Mouse (Mus musculus) embryo, embryonic 10 days (tissue): Measurements from ENCODE around the gene Zfp239.

ENCODE experiments used
- DNase-seq: peaks from one replicate; pipeline ENCODE4 v3.0.0-alpha.2; 2015; ENCODE audit warnings: low spot score

Zfp239 gene

DNA sequence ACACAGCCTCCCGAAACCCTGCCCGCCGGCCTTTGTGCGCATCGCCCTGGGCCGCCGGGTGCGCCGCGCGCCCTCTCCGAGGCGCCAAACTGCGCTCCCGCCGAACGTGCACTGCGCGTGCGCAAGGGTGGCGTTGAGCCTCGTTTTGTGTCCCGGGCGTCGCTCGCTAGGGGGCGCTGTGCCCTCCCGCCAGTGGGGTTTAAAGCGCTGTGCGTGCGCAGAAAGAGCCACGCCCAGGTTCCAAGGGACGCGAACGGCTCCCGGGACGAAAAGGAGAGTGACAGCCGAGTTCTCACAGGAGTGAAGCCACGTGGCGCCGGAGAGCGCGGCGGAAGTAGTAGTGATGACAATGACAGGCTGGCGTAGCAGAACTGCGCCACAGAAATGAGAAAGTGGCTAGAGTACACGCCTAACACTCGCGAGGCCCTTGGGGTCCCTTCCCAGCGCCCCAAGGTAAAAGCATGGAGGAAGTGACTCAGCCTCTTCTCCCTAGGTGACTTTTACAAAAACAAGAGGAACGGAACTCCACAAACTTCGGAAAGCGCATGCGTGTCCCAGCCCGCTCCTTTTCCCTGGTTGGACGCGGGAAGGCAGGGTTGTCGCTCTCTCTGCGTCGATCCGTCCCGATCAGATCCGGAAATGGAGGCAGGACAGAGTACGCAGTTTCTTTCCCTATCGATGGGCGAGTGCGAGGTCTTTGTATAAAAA is 17.7 kb downstream of the Zfp239 start:
- DNase-seq: peak; percentile 99

DNA sequence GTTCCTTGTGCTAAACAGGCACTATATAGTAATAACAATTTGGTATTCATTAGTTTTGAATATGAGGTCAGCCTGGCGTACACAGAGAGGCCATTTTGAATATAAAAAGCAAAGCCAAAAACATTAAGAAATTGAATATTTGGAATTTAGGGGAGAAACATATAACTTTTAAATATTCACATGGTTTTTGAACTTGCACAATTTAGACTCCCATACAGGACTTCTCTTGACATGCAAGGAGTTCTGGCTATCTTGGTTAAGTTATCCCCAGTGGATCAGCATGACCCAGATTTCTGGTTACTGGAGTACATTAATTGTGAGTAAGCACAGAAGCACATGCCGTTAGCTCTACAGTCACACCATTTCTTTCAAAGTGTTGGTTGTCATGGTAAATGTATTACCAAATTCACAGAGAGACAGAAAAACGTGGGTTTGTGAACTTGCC is 18.5 kb downstream of the Zfp239 start:
- no peak for DNase-seq

DNA sequence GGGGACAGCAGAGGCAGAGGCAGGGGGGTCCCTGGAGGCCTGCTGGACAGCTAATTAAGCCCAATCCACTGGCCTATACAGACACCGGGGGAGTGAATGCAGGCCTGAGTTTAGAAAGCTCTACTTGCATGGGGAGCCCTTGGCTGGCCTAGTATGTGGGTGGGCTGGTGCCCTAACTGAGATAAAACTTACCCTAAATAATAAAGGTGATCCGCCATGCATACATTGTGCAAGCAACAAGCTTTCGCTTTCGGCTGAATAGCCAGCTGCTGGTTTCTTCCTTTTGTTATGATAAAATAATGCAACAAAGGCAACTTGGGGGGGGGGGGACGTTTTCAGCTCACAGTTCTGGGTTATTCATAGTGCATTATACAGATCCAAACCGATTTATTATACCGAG is 19.3 kb downstream of the Zfp239 start:
- DNase-seq: no peak

DNA sequence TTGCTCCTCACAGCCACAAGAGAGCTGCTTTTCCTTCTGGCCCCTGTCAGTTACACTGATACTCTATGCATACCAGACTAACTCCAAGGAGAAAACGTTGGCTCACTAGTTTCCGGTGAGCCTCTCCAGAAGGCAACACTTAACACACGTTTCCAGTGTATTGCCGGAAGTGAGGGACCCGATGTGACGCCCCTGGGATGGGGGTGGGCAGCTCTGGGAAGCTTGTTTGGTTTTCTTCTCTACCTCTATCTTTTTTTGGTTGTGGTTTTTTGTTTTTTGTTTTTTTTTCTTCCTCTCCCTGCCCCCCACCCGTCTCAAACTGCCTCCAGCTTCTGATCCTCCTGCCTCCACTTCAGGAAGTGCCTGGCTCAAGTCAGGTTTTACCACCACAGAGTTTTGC is 20.1 kb downstream of the Zfp239 start:
- no peak for DNase-seq

DNA sequence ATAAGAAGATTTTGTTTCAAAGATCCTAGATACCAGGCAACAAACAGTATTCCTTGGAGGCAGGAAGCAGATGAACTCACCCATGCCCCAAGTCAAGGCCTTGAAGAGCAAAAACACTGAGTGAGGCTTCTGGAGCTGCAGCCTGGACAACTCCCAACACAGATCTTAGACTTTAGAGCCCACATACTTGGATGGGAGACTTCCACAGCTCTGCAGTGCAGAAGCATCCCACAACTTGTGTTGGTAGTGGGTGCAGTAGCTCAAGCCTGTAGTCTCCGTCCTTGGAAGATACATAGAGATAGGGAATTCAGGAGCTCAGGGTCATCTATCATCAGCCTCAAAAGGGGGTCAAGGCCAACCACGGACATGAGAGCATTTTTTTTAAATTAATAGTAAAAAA is 24.0 kb downstream of the Zfp239 start:
- no peak for DNase-seq

DNA sequence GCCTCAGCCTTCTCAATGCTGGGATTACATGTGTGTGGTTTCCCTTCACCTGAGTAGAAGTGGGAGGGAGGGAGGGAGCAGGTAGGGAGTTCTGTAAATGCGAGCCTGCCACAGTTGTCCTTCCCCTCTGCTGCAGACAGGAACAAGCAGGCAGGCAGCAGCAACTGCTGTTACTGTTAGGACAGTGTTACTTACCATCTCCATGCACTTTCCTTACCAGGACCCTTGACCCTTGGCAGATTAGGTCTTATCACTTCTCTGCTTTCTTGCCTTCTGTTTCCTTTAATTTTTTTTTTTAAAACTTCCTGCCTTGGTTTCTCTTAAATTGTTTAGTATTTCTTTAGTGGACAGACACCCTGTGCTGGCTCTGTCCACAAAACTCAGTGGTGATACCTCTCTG is 26.1 kb downstream of the Zfp239 start:
- no peak for DNase-seq

DNA sequence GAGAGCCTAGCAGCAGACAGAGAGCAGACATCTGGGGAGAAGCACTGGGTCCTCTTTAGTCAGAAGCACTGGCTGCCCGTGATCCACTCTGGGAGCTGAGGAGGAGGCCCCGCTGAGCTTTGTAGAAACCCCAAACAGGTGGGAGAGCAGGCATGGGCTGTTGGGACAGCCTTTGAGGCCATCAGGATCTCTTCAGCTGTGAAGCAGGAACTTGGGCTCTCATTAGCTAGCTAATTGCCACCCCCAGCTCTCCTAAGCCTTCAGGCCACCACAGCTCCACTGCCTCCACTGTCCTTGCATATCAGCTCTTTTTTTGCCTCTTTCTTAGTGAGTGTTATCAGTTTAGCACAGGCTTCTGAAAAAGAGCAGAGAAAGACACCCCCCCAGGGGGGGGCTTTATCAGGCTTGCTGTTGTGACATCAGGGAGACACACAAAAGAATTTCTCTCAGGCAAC is 26.8 kb downstream of the Zfp239 start:
- DNase-seq: no peak

DNA sequence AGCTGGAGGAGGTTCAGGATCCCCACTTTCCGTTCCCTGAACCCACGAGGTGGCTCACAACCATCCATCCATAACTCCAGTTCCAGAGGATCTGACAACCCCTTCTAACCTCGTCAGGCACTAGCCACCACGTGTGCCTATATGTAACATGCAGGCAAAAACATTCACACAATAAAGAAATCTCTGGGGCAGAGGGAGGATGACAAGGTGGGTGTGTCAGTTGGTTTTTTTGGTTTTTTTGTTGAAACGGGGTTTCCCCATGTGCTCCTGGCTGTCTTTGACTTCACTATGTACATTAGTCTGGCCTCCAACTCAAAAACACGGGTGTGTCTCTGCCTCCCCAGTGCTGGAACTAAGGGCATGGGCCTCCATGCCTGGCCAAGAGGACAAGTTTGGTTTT is 28.4 kb downstream of the Zfp239 start:
- DNase-seq: no peak

DNA sequence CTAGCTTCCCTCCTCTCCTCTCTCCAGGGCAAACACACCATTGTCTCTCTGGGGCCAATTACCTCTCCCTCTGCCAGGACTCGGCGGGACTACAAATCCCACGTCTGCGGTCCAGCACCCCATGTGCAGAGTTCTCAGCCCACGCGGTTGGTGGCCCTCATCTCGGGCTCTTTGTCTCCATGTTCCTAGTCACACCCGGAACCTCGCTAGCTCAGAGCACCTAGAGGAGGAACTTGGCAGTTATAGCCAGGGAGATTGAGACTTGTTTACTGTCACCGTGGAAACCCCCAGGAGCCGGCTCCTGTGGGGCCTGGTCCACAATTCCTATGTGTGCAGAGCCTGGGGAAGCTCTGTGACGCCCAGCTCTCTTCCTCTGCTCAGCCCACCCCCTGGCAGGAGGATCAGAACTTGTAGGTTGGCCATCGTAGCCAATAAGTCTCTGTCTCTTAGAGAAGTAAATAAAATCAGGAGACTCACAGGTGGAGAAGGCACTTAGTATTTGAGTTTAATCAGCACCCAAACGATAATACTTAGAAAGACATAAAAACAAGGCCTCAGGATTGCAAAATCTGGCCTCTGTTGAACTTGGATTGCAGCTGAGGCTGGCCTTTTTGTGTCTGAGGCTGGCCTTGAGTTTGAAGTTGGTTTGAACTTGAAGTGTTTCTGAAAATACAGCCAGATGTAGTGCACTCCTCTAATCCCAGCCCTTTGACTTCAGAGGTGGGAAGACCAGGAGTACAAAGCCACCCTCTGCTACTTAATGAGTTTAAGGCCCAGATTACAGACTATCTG is 29.7 kb downstream of the Zfp239 start:
- no peak for DNase-seq

DNA sequence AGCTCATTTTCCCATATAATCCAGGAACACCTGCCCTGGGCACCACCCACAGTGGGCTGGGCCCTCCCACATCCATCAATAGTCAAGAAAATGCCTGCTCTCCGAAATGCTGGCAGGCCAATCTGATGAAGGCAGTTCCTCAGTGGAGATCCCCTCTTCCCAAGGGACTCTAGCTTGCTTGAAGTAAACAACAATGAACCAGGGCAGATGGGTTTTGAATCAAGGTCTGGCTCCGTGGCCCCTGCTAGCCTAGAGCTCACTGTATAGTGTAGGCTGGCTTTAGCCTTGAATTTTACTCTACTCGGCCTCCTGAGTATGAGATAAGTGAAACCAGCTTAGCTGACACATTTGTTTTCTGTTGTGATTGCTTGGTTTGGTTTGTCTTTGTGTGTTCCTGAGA is 30.5 kb downstream of the Zfp239 start:
- DNase-seq: no peak

DNA sequence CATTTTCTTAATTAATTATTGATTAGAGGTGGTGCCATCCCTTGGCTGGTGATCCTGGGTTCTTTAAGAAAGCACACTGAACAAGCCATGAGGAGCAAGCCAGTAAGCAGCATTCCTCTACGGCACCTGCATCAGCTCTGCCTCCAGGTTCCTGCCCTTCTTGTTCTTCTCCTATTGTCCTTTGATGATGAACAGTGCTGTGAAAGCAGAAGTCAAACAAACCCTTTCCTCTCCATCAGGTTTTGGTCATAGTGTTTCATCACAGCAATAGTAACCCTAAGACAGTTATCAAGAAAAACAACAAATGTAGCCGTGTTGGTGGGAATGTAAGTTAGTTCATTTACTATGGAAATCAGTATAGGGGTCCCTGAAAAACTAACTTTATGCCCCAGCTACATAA is 31.5 kb downstream of the Zfp239 start:
- no peak for DNase-seq

DNA sequence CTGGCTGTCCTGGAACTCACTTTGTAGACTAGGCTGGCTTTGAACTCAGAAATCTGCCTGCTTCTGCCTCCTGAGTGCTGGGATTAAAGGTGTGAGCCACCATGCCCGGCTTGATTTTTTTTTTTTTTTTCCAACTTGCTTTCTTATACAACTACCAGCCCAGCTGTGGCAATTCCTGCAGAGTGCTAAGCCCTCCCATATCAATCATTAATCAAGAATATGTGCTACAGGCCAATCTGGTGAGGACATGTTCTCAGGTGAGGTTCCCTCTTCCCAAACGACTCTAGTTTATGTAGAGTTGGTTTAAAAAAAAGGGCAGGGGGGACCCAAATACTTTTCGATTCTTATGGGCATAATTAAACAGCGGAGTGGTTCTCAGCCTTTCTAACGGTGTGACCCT is 35.9 kb downstream of the Zfp239 start:
- no peak for DNase-seq

DNA sequence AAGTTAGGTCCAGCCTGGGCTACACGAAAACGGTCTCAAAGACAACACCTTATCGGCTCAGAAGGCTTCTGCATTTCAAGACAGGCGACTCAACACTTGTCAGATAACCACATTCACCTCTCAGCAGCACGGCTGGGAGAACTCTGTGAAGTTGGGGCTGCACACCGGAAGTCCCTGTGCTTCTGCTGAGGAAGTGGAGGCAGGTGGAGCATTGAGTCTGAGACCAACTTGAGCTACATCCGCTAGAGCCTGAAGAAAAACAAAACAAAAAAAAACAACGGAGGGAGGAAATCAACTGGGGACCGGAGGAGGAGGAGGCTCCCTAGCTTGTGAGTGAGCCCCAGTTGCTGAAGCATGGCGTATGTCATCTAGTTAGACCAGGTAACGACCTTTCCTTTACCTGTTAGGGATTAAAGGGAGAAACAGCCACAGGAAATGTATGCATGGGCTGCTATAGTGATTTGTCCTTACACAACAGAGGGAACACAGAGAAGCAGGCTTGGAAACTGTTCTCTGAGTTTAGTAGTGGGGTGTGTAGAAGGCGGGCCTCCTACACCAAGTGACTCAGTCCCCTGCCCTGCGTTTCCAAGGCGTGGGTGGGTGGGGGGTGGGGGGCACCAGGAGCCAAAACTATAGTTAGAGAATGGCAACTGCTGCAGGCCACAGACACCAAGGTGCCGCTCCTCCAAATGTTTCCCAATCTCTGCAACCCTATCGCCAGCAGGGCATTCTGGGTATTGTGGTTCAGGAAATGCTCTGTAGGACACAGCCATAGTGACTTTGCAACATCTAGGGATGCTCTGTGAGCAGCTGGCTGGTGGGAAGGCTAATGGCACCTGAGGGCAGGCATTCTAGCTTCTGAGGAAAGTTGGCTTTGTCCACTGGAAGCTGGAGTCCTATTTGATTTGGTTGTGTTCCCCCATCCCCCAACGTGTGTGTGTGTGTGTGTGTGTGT is 38.5 kb downstream of the Zfp239 start, which contains the start of gene Hnrnpf:
Gene Hnrnpf (plus strand): TSS at position 199 of the 955 bp plus-strand sequence.
- DNase-seq: no peak

DNA sequence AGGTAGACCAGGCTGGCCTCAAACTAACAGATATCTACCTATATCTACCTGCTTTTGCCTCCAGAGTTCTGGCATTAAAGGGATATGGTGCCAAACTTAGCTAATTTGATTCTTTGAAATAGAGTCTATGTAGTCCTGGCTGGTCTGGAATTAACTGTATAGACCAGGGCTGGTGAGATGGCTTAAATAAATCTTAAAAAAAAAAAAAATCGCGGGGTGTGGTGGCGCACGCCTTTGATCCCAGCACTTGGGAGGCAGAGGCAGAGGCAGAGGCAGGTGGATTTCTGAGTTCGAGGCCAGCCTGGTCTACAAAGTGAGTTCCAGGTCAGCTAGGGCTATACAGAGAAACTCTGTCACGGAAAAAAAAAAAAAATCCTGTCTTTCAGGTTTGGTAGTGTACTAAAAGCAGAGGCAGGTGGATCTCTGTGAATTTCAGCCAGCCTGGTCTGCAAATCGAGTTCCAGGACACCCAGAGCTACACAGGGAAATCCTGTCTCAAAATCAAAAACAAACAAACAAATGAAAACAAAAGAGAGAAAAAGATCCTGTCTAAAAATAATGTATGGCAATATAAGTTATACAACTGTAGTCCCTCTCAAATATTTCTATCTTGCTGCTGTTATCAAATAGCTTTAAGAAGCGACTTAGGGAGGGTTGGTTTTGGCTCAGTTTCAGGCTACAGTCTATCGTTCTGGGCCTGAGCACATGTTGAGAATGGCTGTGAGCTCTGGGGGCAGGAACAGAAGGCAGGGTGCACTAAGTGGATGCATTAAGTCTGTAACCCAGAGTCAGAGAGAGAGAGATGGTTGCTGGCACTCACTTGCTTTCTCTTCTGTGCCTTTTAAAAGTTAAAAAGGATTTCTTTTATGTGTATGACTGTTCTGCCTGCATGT is 39.9 kb downstream of the Zfp239 start:
- DNase-seq: no peak

DNA sequence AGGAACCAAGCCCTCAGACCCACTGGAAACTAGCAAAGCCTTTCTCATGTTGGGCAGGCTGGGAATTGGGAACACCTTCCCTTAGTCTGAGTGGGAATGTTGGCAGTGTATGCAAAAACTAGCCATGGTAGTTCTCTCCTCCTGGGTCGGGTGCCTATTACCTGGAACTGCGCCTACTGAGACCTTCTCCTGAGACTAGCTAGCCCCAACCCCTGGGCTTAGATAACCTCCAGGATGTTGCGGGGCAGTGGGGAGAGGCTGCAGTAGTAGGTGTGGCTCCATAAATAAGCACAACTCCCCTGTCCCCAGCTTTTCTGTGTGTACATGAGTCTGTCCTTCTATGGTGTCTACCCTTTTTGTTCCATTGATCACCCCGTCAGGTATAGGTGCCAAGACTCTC is 40.7 kb downstream of the Zfp239 start:
- DNase-seq: no peak

DNA sequence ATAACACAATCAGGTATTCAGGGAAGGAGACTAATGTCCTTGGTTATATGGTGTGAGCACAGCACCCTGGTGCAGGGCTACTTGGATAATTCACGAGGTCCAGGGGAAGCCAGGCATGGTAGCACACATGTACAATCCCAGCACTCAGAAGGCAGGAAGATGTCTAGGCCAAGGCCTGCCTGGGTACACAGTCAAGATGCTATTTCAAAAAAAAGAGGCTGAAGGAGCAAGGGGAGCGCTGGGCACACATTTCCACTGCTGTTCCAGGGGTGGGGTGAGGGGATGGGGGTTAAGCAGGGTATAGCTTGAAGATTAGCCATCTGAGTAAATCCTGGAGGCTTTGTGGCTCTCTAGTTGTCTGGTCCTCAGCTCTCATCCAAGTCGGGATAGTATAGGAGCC is 41.9 kb downstream of the Zfp239 start:
- DNase-seq: no peak

DNA sequence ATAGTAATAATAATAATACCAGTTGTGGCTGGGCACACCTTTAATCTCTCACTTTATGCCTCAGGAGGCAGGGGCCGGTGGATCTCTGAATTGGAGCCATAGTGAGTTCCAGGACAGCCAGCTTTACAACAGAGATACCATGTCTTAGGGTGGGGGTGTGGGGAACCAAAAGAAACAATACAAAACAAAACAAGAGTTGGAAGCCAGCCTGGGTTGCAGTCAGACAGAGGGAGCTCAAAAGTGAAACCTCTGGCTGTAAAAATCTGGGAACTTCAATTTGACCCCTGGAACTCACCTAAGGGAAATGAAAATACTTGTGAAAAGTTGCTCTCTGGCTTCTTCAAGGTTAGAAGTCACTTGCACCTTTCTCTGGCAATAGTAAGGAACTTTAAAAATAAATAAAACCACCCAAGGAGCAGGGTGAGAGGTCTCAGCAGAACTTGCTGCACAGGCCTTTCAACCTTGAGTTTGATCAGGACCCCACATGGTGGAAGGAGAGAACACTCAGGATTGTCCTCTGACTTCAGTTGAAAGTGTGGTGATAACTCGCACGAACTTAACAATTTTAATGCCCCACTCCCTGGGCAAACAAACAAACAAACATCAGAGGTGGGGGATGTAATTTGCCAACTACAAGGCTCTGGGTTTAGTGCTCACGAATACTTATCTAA is 43.5 kb downstream of the Zfp239 start:
- no peak for DNase-seq

DNA sequence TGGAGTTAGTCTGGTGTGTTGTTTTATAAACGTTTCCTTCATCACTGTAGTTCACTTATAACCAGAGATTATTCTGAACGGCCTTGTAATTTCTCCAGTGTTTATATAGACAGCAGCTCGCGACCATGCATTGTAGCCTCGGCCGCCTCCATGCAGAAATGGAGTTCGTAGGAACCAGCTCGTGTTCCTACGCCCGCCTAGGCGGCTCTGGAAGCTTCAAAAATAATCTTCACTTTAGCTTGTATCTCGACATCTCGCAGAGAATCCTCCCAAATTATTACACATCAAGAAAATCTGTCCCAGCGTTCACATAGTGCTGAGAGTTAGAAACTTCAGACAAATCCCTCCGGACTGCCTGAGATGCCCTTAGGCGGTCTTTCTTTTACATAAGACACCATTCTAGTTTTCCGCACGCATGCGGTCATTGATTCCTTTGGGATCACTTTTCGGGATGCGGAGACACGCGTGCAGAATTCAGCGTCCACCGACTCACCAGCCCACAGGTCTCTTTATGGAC is 44.2 kb downstream of the Zfp239 start:
- peak; percentile 57 for DNase-seq

DNA sequence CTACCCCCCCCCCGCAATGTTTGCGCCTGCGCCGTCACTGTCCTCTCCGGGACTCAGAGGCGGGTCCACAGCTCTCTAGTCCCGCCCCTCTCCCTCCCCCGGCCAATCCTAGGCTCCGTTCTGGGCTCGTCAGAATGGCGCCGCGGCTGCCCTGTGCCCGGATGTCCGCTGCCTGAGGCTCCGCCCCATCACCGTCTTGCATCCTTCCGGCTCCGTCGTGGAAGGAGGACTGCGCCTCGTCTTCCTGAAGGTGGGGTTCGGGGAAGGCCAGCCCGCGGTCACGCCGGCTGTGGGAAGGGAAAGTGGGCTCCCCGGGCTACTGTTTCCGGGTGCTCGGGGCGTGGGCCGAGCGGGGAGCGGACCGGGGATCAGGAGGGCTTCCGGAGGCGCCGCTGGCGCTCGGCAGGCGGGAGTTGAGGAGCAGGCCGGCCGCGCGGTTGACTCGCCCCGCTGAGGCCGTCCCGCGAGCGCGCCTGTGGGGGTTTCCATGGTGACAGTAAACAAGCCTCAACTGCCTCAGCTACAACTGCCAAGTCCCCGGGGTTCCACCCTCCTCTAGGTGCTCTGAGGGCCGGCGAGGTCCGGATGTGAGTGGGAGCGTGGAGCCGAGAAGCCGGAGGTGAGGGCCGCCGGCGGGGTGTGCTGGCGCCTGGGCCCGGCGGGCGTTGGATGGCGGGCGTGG is 44.8 kb downstream of the Zfp239 start:
- peak; percentile 99 for DNase-seq
